Mouse (Mus musculus) heart, adult 11 months (tissue): ENCODE measurements around the gene Clgn.

Experiments used
- DNase-seq: peaks from one replicate; pipeline ENCODE4 v3.0.0; 2022

Gene Clgn

GRCm38 (mm10) chr8:83389316-83390005, at the start of gene Clgn:
TSS of gene Clgn (plus strand) at chr8:83389867.
- no peak for DNase-seq

- peak; percentile 88 for DNase-seq
These were observed 47.6 kb upstream of the Clgn start for GRCm38 (mm10) chr8:83342076-83342475.

GRCm38 (mm10) chr8:83342693-83343092, 47.0 kb upstream of the Clgn start:
- DNase-seq, result peak; percentile 12

GRCm38 (mm10) chr8:83348263-83348662, 41.4 kb upstream of the Clgn start, which contains the start of gene Mgat4d:
TSS of gene Mgat4d (plus strand) at chr8:83348471.
- no peak for DNase-seq

- no peak for DNase-seq
These were observed 38.4 kb upstream of the Clgn start for GRCm38 (mm10) chr8:83351315-83351714.

GRCm38 (mm10) chr8:83363156-83363769, 26.4 kb upstream of the Clgn start:
- no peak for DNase-seq

GRCm38 (mm10) chr8:83377231-83377630, 12.4 kb upstream of the Clgn start:
- DNase-seq, result no peak

GRCm38 (mm10) chr8:83380141-83380540, 9.5 kb upstream of the Clgn start:
- DNase-seq, result no peak

- DNase-seq, result no peak
These were observed 8.7 kb upstream of the Clgn start for GRCm38 (mm10) chr8:83381016-83381415.

- no peak for DNase-seq
These were observed 6.8 kb upstream of the Clgn start for GRCm38 (mm10) chr8:83382850-83383249.

GRCm38 (mm10) chr8:83390006-83390701, 487 bp downstream of the Clgn start:
- peak; percentile 85 for DNase-seq

- DNase-seq, result no peak
These were observed 2.9 kb downstream of the Clgn start for GRCm38 (mm10) chr8:83392521-83392920.

GRCm38 (mm10) chr8:83394325-83394724, 4.7 kb downstream of the Clgn start:
- no peak for DNase-seq

- no peak for DNase-seq
These were observed 7.0 kb downstream of the Clgn start for GRCm38 (mm10) chr8:83396680-83397079.

- DNase-seq, result no peak
These were observed 8.1 kb downstream of the Clgn start for GRCm38 (mm10) chr8:83397726-83398125.

- peak; percentile 12 for DNase-seq
These were observed 15.9 kb downstream of the Clgn start for GRCm38 (mm10) chr8:83405548-83405947.

- DNase-seq, result peak; percentile 7
These were observed 17.2 kb downstream of the Clgn start for GRCm38 (mm10) chr8:83406836-83407235.

- peak; percentile 72 for DNase-seq
These were observed 18.8 kb downstream of the Clgn start for GRCm38 (mm10) chr8:83408496-83408895.

GRCm38 (mm10) chr8:83416878-83417277, 27.2 kb downstream of the Clgn start:
- peak; percentile 31 for DNase-seq

GRCm38 (mm10) chr8:83417970-83418369, 28.3 kb downstream of the Clgn start:
- DNase-seq, result peak; percentile 51

- DNase-seq, result peak; percentile 45
These were observed 29.3 kb downstream of the Clgn start for GRCm38 (mm10) chr8:83418805-83419516.

GRCm38 (mm10) chr8:83421354-83421753, 31.7 kb downstream of the Clgn start:
- peak; percentile 78 for DNase-seq
